Mouse (Mus musculus) gastrocnemius, adult 18-20 months (tissue): Measurements from ENCODE around the gene Hormad2. TPM values are rescaled to one million over a fixed set of nuclear protein-coding genes. Genes with fewer than 3 reads are reported as not detected.

ENCODE experiments used
- DNase-seq: peaks from one replicate; pipeline ENCODE4 v3.0.0; 2021; ENCODE audit warnings: low spot score
- total RNA-seq, 2 experiments: library from RNA; stranded (reverse); gene quantifications; 2 replicates each; pipeline ENCODE4 v1.2.3; 2021

Gene Hormad2
- total RNA-seq, 2 experiments from 2014 or later: not detected

DNA sequence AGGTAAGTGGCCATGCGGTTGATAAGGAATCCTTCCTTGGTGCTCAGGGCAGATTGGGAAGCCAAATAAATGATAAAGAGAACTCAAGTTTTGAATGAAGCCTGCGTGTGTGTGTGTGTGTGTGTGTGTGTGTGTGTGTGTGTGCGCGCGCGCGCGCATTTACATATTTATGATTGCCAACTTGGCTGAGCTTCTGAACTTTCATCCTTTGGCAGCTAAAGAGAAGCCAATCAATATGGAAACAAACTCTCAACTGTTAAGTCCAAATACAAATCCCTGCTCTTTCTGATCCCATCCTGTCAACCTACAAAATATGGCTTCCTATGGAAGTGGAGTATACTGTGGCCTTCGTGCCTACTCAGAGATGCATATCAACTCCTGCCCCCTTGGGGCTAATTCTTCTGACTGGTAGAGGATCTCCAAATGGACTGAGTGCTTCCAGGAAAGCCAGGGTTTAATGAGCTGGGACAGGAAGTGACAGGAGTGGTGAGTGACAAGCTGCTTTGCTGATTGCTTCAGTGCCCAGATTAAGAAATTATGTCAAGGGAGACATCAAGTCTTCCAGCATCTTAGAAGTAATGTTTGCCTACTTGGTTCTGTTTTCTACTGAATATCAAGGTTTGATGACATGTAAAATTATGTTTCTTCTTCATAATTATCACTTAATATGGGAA lies 5.4 kb upstream of the Hormad2 start:
- DNase-seq: no peak

DNA sequence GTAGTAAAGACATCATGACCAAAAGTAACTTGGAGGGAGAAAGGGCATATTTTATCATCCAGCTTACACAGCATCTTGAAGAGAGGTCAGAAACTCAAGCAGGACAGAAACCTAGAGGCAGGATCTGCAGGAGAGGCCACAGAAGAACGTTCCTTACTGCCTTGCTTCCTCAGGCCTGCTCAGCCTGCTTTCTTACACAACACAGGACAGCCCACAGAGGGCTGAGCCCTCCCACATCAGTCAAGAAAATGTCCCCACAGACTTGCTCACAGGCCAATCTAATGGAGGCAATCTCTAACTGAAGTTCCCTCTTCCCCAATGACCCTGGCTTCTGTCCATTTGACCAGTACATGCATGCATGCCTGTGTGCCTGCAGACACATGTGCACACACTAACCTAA lies 1.4 kb upstream of the Hormad2 start:
- DNase-seq: no peak

DNA sequence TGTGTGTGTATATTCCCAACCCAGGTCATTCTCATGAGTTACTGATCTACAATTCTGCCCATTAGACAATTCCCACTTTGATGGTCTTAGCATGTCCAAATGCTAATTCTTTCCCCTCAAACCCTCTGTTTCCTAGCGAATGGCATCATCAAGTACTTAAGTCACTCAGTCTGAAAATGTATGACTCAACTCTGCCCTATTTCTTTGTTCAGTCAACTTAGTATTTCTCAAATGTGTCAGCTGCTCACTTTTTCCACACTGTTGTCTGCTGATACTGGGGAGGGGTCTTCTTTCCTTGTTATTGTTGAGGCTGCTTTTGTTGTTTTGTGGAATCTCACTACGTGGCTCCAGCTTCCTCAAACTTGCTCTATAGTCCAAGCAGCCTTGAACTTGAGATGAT lies 2.7 kb downstream of the Hormad2 start:
- DNase-seq: no peak

DNA sequence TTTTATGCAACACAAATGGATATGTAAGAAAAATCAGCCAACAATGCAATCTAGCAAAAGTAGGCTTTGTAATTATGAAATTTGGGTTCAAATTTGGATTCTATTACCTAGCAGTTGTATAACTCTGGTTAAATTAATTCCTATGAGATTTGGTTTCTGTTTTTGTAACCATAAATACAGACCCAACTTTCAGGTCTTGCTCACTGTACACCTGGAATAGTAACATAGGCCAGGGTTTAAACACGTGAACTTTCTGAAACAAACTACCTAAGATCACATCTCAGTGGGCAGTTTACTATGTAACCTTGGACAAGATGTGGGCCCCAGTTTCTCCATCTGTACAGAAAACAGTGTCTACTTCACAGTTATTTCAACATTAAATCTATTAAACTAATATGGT lies 3.6 kb downstream of the Hormad2 start:
- DNase-seq: no peak

DNA sequence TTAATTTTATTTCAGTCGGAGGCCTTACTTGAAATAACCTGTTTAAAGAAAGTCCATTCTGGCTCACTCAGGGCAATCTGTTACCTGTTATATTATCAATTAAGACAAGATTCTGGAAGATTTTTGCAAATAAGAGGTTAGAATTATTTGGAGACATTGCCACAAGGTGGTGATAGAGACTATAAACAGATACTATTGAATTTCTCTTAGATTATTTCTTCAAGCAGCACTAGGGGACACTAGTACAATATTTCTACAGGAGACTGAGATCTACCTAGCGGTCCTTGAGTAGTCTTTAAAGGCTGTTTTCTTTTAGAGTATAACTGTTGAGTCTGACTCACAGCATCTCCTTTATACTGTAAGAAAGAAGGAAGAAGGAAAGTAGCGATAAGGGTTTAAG lies 4.3 kb downstream of the Hormad2 start:
- DNase-seq: no peak

DNA sequence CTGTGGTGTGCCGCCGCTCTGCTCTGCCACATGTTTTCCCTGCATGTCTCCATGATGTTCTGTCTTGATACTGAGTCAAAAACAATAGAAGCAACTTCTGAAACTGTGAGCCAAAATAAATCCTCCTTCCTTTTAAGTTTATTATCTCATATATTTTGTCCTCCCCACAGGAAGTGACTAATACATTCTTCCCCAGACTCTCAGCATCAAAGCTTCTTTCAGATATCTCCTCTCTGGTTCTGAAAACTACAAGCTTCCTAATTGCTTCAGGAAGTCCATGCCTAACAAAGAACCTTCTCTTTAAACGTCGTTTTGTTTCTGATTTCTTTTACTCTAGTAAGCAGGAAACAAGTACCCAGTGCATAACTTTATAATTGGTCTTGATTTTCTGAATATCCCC lies 6.4 kb downstream of the Hormad2 start:
- DNase-seq: no peak

DNA sequence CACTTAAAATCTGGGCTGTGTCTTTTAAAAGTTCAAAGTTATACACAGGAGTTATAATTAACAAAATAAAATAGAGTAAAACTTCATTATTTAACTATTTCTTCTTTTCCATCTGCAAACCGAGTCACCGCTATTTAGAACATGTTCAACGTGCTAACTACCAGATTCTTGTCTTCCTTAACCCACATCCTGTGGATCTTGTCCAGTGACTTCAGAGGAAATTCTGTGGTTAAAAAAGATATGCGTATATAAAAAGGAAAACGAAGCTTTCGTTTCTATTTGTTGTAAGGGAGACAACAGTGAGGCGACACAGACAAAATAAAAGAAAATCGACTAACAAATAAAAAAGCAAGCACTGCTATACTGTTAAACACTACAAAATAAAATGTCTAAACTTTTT lies 17.1 kb downstream of the Hormad2 start:
- DNase-seq: no peak

DNA sequence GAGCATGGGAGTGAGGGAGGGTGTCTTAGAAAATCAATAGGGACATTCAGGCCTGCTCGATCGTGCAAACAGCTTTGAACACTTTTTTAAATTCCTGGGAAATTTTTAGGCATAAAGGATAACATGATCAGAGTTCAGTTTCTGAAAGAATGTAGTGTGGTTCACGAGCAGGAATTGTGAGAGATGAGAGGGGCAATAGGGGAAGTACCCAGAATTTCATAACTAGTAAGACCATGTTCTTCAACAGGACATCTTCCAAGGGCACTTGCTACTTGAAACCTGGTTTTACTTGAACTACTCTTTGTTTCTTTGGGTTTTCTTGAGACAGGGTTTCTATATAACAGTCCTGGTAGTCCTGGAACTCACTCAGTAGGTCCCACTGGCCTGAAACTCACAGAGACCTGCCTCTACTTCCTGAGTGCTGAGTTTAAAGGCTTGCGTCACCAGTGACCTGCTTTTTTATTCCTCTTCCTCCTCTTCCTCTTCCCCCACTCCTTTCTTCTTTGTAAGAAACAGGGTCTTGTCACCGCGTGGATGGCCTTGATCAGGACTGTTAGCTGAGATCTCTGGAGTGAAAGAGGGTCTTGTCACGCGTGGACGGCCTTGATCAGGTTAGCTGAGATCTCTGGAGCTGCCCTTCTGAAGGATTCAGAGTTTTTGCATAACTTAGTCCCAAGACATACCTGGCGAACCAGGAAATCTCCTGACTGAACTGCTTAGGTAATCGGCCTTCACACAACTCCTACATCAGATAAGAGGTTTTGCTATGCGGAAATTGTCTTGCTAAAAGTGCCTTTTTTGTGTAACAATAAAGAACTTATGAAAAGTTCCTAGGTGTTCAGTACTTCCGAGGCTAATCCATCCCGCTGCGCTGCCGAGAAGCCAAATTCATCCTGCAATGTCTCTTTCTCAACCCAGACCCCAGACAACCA lies 18.1 kb downstream of the Hormad2 start:
- no peak for DNase-seq

DNA sequence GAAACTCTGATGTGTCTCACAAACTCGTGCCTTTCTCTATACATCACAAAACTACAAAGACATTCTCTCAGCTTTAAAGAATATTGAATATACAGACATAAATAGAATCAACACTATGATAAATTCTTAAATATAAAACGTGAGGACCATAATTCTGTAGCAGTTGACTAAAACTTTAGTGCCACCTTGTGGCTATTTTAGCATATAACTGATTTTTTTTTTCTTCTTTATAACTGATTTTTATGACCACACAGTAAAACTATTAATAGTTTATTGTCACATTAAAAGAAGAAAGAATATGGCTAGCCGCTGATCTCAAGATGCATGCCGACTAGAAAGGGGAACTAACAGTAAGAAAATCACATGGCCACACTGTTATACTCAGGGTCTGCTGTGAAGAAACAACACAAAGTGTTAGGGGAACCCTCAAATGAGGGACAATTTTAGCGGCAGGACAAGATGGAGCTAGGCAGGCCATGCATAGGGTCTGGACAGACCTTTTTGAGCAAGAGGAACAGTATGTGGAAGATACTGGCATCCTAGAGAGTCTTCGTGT lies 18.9 kb downstream of the Hormad2 start:
- no peak for DNase-seq

DNA sequence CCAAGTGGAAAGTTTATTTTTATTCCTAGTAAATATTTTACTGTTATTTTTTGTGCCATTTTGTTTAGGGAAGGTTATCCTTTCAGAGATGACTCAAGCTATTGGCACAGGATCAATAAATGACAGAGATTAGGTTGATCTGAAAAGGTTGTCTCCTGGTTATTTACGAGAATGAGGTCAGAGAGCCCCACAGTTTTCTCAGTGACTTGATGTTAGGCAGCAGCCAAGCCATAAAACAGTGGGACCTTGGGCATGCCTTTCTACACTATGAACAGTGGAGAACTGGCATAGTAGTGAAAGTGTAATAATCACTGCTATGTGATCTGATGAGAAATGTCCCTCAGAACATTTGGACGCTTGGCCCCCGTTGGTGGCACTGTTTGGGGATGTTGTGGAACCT lies 22.9 kb downstream of the Hormad2 start:
- DNase-seq: no peak

DNA sequence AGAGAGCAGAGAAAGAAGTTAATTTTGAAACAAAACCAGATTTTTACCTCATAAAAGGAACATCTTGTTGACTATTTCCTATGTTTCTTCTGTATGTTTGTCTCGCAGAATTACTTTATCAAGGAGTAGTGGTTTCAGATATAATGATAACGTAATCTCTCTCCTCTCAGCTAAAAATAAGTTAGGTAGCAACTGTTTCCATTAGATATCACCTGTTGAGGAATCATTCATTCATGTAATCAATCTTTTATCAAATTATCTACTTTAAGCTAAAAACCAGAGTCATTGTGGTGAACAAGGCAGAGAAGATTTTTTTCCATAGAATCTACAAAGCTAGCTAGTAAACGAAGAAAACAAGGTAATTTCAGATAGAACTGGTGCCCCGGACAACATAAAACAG lies 28.6 kb downstream of the Hormad2 start:
- no peak for DNase-seq

DNA sequence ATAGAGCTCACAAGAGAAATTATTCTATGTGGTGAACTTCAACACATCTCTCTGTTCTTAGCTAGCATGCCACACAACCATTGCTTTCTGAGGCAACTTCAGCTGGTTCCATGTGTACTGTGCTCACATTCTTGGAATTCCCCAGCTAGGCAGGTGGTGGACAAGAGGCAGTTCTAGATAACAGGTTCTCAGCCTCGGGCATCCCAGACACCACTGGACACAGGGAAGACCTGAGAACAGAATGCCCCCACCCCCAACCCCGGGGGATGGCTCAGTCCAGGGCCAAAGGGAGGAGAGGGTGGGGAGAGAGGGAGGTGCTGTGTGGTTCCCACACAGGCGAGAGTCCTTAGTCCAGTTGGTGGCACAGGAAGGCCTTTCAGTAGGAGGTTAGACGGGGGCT lies 36.6 kb downstream of the Hormad2 start:
- no peak for DNase-seq

DNA sequence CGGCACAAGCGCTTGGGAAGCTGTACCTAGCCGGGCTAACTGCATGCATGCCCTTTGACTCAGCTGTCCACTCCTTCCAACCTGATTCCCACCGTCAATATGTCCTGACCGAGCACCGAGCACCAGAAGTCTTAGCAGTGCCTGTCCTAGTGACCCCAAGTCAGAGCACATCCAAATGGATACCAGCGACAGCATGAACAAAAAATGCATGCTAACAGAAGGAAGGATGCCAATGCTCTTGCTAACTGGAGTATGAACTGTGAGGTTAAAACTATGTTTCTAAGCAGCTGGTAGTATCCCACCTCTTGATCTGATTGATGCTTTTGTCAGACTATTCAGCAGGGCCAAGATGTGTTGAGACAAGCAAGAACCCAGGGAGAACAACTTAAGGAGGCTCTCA lies 37.5 kb downstream of the Hormad2 start:
- DNase-seq: no peak

DNA sequence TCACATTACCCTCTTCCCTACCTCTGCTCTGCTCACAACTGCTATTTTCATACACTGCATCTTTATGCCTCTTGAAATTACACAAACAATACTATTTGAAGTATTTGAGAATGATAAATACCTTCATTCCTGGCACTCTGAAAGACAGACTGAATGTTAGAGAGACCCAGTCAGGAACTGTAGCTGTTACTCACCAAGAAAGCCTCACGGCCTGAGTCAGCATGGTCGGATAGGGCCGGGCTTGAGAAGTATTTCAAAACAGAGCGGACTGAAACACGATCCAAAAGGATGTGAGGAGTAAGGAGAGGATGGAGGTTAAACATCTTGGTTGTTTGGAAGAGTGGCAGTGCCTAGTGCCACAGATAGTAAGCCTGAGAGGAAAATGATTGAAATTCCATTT lies 39.7 kb downstream of the Hormad2 start:
- DNase-seq: no peak

DNA sequence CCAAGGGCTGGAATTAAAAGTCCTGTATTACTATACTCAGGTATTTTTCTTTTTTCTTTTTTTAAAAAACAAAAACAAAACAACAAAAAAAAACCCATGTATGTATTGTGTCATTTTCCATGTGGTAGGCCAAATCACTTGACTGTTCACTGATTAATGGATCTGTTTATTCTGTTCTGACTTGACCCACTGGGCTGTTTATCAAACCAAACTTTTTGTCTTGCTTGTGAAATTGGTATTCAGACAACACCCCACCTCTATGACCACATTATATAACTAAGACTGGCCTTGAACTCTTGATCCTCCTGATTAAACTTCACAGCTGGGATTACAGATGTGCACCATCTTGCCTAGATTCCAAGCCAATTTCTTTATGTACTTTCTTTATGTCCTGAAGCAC lies 46.7 kb downstream of the Hormad2 start:
- no peak for DNase-seq

DNA sequence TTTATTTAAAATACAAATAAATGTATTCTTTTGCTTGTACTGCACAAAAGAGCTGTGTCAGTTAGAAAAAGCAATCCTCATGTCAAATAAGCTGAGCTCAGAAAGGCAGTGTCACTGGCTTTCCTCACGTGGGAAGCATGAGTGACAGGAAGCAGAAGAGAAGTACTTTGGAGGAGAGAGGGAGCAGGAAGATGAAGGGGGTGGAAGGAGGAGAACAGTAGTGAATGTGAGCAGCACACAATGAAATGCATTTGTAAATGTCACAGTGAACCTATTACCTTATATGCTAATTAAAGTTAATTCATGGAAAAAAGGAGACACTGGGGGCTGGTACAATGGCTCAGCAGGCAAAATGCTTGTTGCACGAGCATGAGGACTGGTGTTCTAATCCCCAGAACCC lies 52.9 kb downstream of the Hormad2 start:
- DNase-seq: no peak

DNA sequence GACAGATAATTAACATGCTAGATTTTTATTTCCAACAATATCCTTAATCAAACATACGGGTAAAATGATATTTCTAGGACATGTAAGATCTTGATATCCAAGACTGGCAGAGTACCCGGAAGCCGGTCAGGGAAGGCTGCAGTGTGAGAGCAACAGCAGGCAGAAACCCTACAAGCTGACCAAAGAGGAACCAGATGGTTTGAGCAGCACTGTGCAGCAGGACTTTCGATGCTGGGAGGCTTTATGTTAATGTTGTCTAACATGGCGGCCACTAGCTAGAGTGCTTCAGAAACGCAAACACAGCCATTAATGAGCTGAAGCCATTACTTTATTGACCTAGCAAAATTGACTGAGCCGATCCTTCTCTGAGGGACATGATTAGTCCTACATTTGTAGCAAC lies 58.6 kb downstream of the Hormad2 start:
- DNase-seq: no peak

DNA sequence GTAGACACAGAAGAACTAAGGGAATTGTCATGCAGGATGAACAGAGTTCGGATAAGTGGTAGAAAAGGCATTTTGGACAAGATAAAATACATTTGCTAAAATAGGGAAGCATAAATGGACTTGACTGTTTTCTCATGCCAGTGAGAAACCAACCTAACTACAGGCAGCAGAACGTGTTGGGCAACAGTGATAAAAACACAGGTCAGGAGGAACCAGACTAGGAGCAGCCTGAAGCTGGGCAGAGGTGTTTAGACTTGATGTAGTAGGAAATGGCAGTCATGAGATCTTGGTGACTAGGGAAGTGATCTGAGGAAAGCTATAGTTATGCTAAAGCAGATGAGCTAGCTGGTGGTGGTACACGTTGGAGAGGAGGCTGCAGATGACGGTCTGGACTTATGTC lies 61.0 kb downstream of the Hormad2 start:
- no peak for DNase-seq

DNA sequence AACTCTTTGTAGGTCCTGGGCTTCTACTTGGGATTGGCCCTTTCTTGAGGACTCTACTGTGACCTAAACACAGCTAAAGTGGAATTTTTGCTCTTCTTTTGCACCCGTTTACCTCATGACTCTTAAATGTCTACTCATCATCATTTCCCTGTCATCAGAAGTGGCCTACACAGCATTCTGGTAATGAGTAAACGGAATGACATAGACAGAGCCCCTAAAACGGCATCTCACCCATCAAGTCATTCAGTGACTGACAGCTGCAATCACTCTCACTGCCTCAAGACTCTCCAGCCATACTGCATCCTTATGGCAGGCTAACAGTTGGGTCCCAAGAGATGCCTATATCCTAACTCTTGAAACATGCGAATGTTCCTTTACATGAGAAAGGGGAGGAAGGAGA lies 74.5 kb downstream of the Hormad2 start:
- no peak for DNase-seq

DNA sequence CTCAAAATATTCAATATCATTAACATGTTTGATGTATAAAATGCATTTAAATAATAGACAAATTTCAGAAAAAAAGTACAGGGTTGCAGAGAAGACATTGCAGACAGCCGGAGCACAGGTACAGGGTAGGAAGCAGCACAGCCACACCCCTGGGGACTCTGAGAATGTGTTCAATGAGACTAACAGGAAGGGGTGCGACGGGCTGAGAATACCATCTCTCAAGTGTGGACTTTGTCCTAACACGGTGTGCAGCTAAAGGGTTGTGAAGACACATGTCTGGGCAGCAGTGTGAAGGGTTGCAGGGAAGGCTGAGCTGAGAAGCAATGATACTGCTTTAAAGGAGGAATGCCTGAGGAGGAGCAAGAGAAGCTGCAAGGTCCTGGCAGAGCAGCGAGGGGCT lies 85.5 kb downstream of the Hormad2 start:
- DNase-seq: no peak

DNA sequence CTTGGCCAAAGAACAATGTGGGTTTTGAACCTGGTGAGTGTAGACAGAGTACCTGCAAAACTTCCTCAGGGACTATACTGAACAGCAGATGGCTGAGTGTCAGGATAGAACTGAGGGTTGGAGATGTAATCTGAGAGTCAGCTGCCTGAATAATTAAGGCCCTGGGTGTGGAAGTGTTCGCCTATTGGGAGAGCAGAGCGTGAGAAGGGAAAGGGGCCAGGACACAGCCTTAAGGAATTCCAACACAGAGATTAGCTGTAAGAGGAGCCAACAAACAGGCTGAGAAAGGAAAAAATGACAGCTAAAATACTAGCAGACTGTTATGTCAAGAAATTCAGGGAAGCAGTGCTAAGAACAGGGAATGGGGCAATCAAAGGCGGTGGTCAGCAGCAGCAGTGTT lies 88.3 kb downstream of the Hormad2 start:
- DNase-seq: peak; percentile 3

DNA sequence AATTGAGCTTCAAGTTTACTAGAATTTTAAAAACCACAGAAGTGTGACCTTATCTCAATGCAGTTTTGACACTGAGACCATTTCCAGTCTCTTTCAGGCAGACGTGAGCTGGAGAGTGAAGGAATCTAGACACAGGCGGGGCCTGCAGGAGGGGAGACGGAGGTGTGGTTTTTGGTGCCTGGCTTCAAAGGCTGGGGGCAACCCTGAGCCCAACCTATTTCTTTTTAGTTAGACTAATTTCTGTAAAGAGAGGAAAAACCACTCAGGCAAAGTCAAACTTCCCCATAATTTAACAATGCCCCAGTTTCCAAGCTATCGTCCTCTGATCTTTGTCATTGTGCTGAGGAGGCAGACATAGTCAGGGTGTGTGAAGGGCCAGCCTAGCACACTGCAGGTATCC lies 97.0 kb downstream of the Hormad2 start:
- no peak for DNase-seq

DNA sequence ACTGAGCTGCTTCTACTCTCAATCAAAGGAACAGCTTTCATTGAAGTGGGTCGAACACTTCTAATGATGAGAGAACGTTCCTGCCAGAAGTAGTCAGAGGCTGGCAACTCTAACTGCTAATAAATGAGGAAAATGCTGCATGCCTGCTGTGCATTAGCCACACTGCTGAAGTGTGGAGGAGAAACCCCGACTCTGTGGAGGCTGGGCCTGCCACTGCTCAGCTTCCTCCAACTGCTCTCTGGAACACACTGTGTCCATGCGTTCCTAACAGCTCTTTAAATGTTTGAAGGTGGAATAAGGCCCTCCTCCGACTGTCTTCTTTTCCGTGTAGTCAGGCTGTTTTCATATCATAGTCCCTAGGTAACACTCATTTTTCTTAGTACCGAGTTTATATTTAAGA lies 98.9 kb downstream of the Hormad2 start:
- DNase-seq: no peak
